Mouse (Mus musculus): ENCODE measurements around the gene Ak2.

GRCm38 (mm10) chr4:128977217-128977616 lies 14.5 kb upstream of the Ak2 start:
- TF ChIP-seq MAFK (IDR thresholded peaks at IDR 0.05; ENCODE audit: insufficient read depth, low read depth, low read length): no peak
- TF ChIP-seq HCFC1 (IDR thresholded peaks at IDR 0.05; ENCODE audit: borderline replicate concordance, insufficient read depth, low read length): no peak
- no peak for TF ChIP-seq ZC3H11A (IDR thresholded peaks at IDR 0.05; ENCODE audit: borderline replicate concordance, low read depth, low read length)
